Mouse (Mus musculus) E14TG2a.4 (cell line): ENCODE measurements around the gene Mtmr3.

Experiments
- H3K27me3 ChIP-seq: 2 replicates; pipeline ENCODE4 v1.6.1; 2014; ENCODE audit warnings: low read length, control low read depth; ENCODE audit not compliant: insufficient read depth
- H3K36me3 ChIP-seq: 2 replicates; pipeline ENCODE4 v1.6.1; 2014; ENCODE audit warnings: low read length, control low read depth; ENCODE audit not compliant: insufficient read depth
- H3K4me1 ChIP-seq: replicated peaks from 2 replicates; pipeline ENCODE4 v1.6.1; 2014; ENCODE audit warnings: low read depth, low read length, control low read depth
- H3K4me3 ChIP-seq: replicated peaks from 2 replicates; pipeline ENCODE4 v1.5.1; 2014; ENCODE audit warnings: mild to moderate bottlenecking, low read length
- H3K9me3 ChIP-seq: 2 replicates; pipeline ENCODE4 v1.6.1; 2014; ENCODE audit warnings: low read length, control low read depth
- CTCF ChIP-seq: conservative IDR thresholded peaks from 2 replicates; pipeline ENCODE4 v1.5.1; 2014; ENCODE audit warnings: low read length
- NANOG ChIP-seq: IDR thresholded peaks from 2 replicates; pipeline ENCODE4 v1.6.1; 2014; ENCODE audit warnings: borderline replicate concordance, low read length, mixed read lengths
- POU5F1 ChIP-seq: IDR thresholded peaks from 2 replicates; pipeline ENCODE4 v1.6.1; 2014; ENCODE audit warnings: low read length, borderline replicate concordance

Mtmr3 gene

GRCm38 (mm10) chr11:4472464-4473179 lies 122.0 kb downstream of the Mtmr3 start:
- Histone ChIP-seq H3K9me3 (no peaks in the 10 kb centered on the region), H3K27me3 (no peaks in the 10 kb centered on the region)

GRCm38 (mm10) chr11:4471734-4472133 lies 122.9 kb downstream of the Mtmr3 start:
- Histone ChIP-seq H3K9me3 (no peaks in the 10 kb centered on the region), H3K27me3 (no peaks in the 10 kb centered on the region), H3K36me3 (no peaks in the 10 kb centered on the region), H3K4me1 (peaks cover 54% of the 10 kb centered on the region), H3K4me3 (no peak overlapping the region)
- TF ChIP-seq CTCF: no peak
- no peak for TF ChIP-seq NANOG
- no peak for TF ChIP-seq POU5F1

More at GRCm38 (mm10) chr11:4472464-4473179, 122.0 kb downstream of the Mtmr3 start:
- Histone ChIP-seq H3K4me1 (peaks cover 46% of the 10 kb centered on the region), H3K4me3 (no peak overlapping the region), H3K36me3 (no peaks in the 10 kb centered on the region)
- TF ChIP-seq CTCF: no peak
- no peak for TF ChIP-seq POU5F1
- TF ChIP-seq NANOG: no peak

- no peak for TF ChIP-seq NANOG
- no peak for TF ChIP-seq CTCF
- no peak for TF ChIP-seq POU5F1
- no peaks in the 10 kb centered on the region for H3K27me3 ChIP-seq
- no peak overlapping the region for H3K4me3 ChIP-seq
- peaks cover 58% of the 10 kb centered on the region for H3K4me1 ChIP-seq
- H3K36me3 ChIP-seq: no peaks in the 10 kb centered on the region
- H3K9me3 ChIP-seq: no peaks in the 10 kb centered on the region
Observed at GRCm38 (mm10) chr11:4471251-4471650, 123.4 kb downstream of the Mtmr3 start.

GRCm38 (mm10) chr11:4469091-4469490 lies 125.6 kb downstream of the Mtmr3 start:
- Histone ChIP-seq H3K27me3 (no peaks in the 10 kb centered on the region), H3K4me1 (peaks cover 76% of the 10 kb centered on the region), H3K36me3 (no peaks in the 10 kb centered on the region), H3K4me3 (no peak overlapping the region), H3K9me3 (no peaks in the 10 kb centered on the region)
- TF ChIP-seq NANOG: no peak
- 0 out of 2 replicates have a peak, but pooled peaks have one; percentile 19 for TF ChIP-seq CTCF

- Histone ChIP-seq H3K9me3 (no peaks in the 10 kb centered on the region), H3K4me3 (no peak overlapping the region), H3K36me3 (no peaks in the 10 kb centered on the region), H3K27me3 (no peaks in the 10 kb centered on the region), H3K4me1 (peaks cover 79% of the 10 kb centered on the region)
- TF ChIP-seq POU5F1: no peak
- no peak for TF ChIP-seq CTCF
- TF ChIP-seq NANOG: no peak
Observed at GRCm38 (mm10) chr11:4467436-4467835, 127.2 kb downstream of the Mtmr3 start.

- H3K27me3 ChIP-seq: no peaks in the 10 kb centered on the region
- peaks cover 79% of the 10 kb centered on the region for H3K4me1 ChIP-seq
- H3K4me3 ChIP-seq: peak overlapping the region; percentile 24
- TF ChIP-seq POU5F1 (no peak), CTCF (no peak), NANOG (no peak)
- H3K36me3 ChIP-seq: no peaks in the 10 kb centered on the region
- no peaks in the 10 kb centered on the region for H3K9me3 ChIP-seq
Observed at GRCm38 (mm10) chr11:4466191-4466590, 128.5 kb downstream of the Mtmr3 start.

GRCm38 (mm10) chr11:4464616-4465015 lies 130.0 kb downstream of the Mtmr3 start:
- TF ChIP-seq CTCF: no peak
- TF ChIP-seq NANOG: no peak
- no peak for TF ChIP-seq POU5F1

GRCm38 (mm10) chr11:4464186-4464585 lies 130.5 kb downstream of the Mtmr3 start:
- no peaks in the 10 kb centered on the region for H3K27me3 ChIP-seq
- no peaks in the 10 kb centered on the region for H3K9me3 ChIP-seq
- no peaks in the 10 kb centered on the region for H3K36me3 ChIP-seq
- TF ChIP-seq CTCF (no peak), NANOG (no peak), POU5F1 (no peak)
- peaks cover 90% of the 10 kb centered on the region for H3K4me1 ChIP-seq
- peak overlapping the region; percentile 60 for H3K4me3 ChIP-seq

More at GRCm38 (mm10) chr11:4464616-4465015, 130.0 kb downstream of the Mtmr3 start:
- Histone ChIP-seq H3K4me3 (peak overlapping the region; percentile 60; the same call in 1 of the 2 replicates), H3K36me3 (no peaks in the 10 kb centered on the region), H3K27me3 (no peaks in the 10 kb centered on the region), H3K9me3 (no peaks in the 10 kb centered on the region), H3K4me1 (peaks cover 86% of the 10 kb centered on the region)
